Mouse (Mus musculus): ENCODE results near the gene Ralgps2.

Ralgps2 gene

GRCm38 (mm10) chr1:156808332-156808731, 131.1 kb downstream of the Ralgps2 start:
- peak; percentile 56 to 70 for DNase-seq

GRCm38 (mm10) chr1:156801276-156801675, 138.2 kb downstream of the Ralgps2 start:
- no peak for DNase-seq

- DNase-seq = peak; percentile 23 to 41
Measured at GRCm38 (mm10) chr1:156796251-156796650, 143.2 kb downstream of the Ralgps2 start.

- no peak for DNase-seq
Measured at GRCm38 (mm10) chr1:156789844-156790490, 149.5 kb downstream of the Ralgps2 start.

- DNase-seq = no peak
Measured at GRCm38 (mm10) chr1:156787164-156787863, 152.1 kb downstream of the Ralgps2 start.

GRCm38 (mm10) chr1:156786074-156786473, 153.4 kb downstream of the Ralgps2 start:
- DNase-seq = no peak

- no peak for DNase-seq
Measured at GRCm38 (mm10) chr1:156784974-156785373, 154.5 kb downstream of the Ralgps2 start.

- DNase-seq = no peak
Measured at GRCm38 (mm10) chr1:156784116-156784515, 155.3 kb downstream of the Ralgps2 start.

- no peak for DNase-seq
Measured at GRCm38 (mm10) chr1:156781971-156782850, 157.2 kb downstream of the Ralgps2 start.

- DNase-seq = no peak
Measured at GRCm38 (mm10) chr1:156781076-156781741, 158.2 kb downstream of the Ralgps2 start.

- no peak for DNase-seq
Measured at GRCm38 (mm10) chr1:156780234-156781005, 159.0 kb downstream of the Ralgps2 start.

GRCm38 (mm10) chr1:156779595-156779994, 159.8 kb downstream of the Ralgps2 start:
- DNase-seq = no peak

GRCm38 (mm10) chr1:156778977-156779376, 160.4 kb downstream of the Ralgps2 start:
- DNase-seq = no peak

GRCm38 (mm10) chr1:156777896-156778295, 161.5 kb downstream of the Ralgps2 start:
- DNase-seq = no peak

GRCm38 (mm10) chr1:156775983-156776382, 163.4 kb downstream of the Ralgps2 start:
- peak; percentile 18 to 42 for DNase-seq

GRCm38 (mm10) chr1:156775190-156775589, 164.2 kb downstream of the Ralgps2 start:
- no peak for DNase-seq

GRCm38 (mm10) chr1:156770845-156771244, 168.6 kb downstream of the Ralgps2 start:
- no peak for DNase-seq

GRCm38 (mm10) chr1:156769621-156770297, 169.7 kb downstream of the Ralgps2 start:
- no peak for DNase-seq

GRCm38 (mm10) chr1:156769163-156769562, 170.3 kb downstream of the Ralgps2 start:
- no peak for DNase-seq

GRCm38 (mm10) chr1:156765311-156765710, 174.1 kb downstream of the Ralgps2 start:
- DNase-seq = no peak

GRCm38 (mm10) chr1:156764584-156764983, 174.8 kb downstream of the Ralgps2 start:
- no peak for DNase-seq
